Mouse (Mus musculus): Measurements from ENCODE around the gene Ext2. TPM values are rescaled to one million over a fixed set of nuclear protein-coding genes. Genes with fewer than 3 reads are reported as not detected.

Ext2 gene
- polyA plus RNA-seq, 1 experiment from 2014 or later: 47.0 TPM

DNA sequence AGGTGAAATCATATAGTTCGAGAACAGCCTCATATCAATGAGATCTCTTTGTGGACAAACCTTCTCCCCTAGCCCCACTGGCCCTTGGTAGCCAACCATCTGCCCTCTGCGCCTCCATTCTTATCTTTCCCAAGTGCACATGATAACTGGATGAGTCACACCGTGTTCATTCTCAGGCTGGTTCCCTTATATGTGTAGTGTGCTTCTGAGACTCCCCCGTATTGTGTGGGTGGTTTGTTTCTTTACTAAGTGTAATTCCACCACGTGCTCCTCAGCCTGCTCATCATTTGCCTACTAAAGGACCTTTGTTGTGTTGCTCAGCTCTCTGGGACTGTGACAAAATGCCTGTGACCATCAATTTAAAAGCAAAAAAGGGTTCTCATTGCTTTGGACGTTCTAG is 161.3 kb downstream of the Ext2 start:
- Histone ChIP-seq H3K27ac (no peak overlapping the region), H3K9me3 (replicated peaks) (no peaks in the 10 kb centered on the region), H3K9ac (no peak overlapping the region), H3K4me1 (0 out of 2 replicates have a peak, but pooled peaks cover under 1% of the 10 kb centered on the region), H3K36me3 (no peaks in the 10 kb centered on the region), H3K4me3 (no peak overlapping the region), H3K4me2 (no peak overlapping the region), H3K27me3 (replicated peaks) (peaks cover 13% of the 10 kb centered on the region; the same call in 1 of the 2 replicates)
- WGBS (ENCODE audit: insufficient replicate concordance): 52% methylated on average over 6 of the region's 6 CpGs
- no peak for ATAC-seq

GRCm38 (mm10) chr2:93659705-93660308 is 162.6 kb downstream of the Ext2 start:
- no peak overlapping the region for H3K9ac ChIP-seq
- no peaks in the 10 kb centered on the region for H3K36me3 ChIP-seq
- no peaks in the 10 kb centered on the region for H3K9me3 ChIP-seq (replicated peaks)
- 55% methylated on average over 6 of the region's 6 CpGs for WGBS (ENCODE audit: insufficient replicate concordance)
- ATAC-seq: no peak
- peaks cover 22% of the 10 kb centered on the region for H3K27me3 ChIP-seq (replicated peaks)
- no peak overlapping the region for H3K4me2 ChIP-seq
- H3K27ac ChIP-seq: no peak overlapping the region
- H3K4me3 ChIP-seq: no peak overlapping the region
- no peaks in the 10 kb centered on the region for H3K4me1 ChIP-seq

DNA sequence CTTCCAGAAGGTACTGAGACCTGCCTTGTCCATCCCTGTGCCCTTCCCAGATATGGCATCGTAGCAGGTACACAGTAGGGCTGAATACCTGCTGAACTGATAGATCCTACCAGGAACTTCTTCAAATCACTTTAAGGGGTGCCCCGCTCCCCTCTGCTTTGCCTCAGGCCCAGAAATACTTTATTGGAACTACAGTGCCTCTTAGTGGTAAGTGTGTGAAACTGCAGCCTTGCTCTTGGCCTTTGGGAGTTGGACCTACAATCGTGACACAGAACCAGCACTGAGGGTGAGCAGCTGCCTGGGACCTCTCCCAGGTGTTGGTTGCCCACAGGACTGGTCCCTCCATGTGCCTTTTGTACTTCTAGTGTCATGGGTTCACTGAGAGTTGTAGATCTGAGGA is 163.4 kb downstream of the Ext2 start:
- no peak for ATAC-seq
- Histone ChIP-seq H3K4me1 (no peaks in the 10 kb centered on the region), H3K27ac (no peak overlapping the region), H3K36me3 (no peaks in the 10 kb centered on the region), H3K27me3 (replicated peaks) (peaks cover 28% of the 10 kb centered on the region), H3K9ac (no peak overlapping the region), H3K4me2 (no peak overlapping the region), H3K4me3 (no peak overlapping the region), H3K9me3 (replicated peaks) (no peaks in the 10 kb centered on the region)
- 27% methylated on average over 3 of the region's 3 CpGs for WGBS (ENCODE audit: insufficient replicate concordance)

DNA sequence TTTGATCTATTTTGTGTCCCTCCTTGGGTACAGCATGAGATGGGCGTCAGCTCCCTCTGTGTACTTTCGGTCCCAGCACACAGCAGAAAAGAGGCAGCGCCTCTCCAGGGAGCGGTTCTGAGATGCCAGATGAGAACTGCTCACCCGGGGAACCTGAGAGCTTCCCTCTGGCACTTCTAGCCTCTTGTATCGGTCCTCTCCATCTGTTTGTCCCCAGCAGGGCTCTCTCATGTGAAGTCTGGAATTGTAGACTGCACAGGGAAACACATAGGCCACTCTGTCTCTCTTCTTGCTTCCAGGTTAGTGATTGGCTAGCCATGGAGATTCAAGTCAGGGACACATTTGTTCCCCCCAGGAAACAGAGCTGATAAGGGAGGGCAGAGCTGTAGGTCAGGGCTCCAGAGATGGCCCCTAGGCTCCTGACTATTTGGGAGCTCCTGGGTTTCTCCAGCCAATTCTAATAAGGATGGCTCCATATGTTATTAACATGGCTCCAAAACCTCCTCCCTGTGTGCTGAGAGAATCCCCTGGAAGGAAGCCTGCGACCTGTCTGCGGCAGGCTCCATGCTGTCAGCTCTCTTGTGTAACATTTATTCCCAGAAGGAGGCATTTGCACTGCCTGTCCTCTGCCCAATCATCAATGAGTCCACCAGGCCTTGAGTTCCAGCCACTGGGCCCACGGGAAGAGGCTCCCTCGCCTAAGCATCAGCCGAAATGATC is 167.9 kb downstream of the Ext2 start:
- Histone ChIP-seq H3K4me3 (no peak overlapping the region), H3K27me3 (replicated peaks) (peaks cover 61% of the 10 kb centered on the region), H3K9me3 (replicated peaks) (no peaks in the 10 kb centered on the region), H3K9ac (no peak overlapping the region), H3K27ac (no peak overlapping the region), H3K36me3 (no peaks in the 10 kb centered on the region), H3K4me1 (no peaks in the 10 kb centered on the region), H3K4me2 (no peak overlapping the region)
- no peak for ATAC-seq
- 49% methylated on average over 11 of the region's 11 CpGs for WGBS (ENCODE audit: insufficient replicate concordance)

DNA sequence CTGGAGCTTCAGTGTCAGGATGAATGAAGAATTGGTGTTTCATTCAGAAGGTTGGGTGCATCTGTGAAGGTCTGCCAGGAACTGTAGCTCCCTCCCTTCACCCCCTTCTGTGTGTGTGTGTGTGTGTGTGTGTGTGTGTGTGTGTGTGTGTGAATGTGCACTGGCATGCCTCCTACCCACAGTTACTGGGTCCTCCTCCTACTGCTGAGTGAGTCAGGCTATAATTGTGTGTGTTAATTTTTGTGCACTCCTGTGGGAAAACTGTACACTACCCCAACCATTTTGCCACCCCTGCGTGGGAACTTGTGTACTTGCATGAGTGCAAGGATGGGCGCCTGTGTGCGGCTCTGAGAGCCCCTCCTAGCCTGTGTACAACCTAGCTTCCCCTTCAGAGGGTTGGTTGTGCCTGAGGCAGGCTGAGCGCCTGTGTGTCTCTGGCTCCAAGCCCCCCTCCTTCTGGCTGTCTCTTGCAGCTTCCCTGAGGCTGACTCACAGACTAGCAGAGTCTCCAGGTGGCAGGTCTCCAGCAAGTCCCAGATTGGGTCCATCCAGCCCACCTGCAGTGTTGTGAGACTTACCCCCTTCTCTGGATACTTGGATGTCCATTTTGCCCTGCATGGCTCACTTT is 173.0 kb downstream of the Ext2 start:
- 22% methylated on average over 4 of the region's 4 CpGs for WGBS (ENCODE audit: insufficient replicate concordance)
- no peaks in the 10 kb centered on the region for H3K36me3 ChIP-seq
- H3K9ac ChIP-seq: no peak overlapping the region
- H3K27me3 ChIP-seq (replicated peaks): peaks cover 91% of the 10 kb centered on the region
- H3K27ac ChIP-seq: no peak overlapping the region
- H3K4me1 ChIP-seq: no peaks in the 10 kb centered on the region
- no peak for ATAC-seq
- no peak overlapping the region for H3K4me2 ChIP-seq
- no peaks in the 10 kb centered on the region for H3K9me3 ChIP-seq (replicated peaks)
- H3K4me3 ChIP-seq: no peak overlapping the region

- H3K4me2 ChIP-seq: no peak overlapping the region
- 3% methylated on average over 20 of the region's 20 CpGs for WGBS (ENCODE audit: insufficient replicate concordance)
- no peak overlapping the region for H3K27ac ChIP-seq
Measured at GRCm38 (mm10) chr2:93647924-93648575, 174.3 kb downstream of the Ext2 start.

GRCm38 (mm10) chr2:93647051-93647923 is 175.1 kb downstream of the Ext2 start:
- Histone ChIP-seq H3K36me3 (no peaks in the 10 kb centered on the region), H3K27me3 (replicated peaks) (peaks cover 100% of the 10 kb centered on the region), H3K4me1 (peaks cover 8% of the 10 kb centered on the region), H3K9me3 (replicated peaks) (no peaks in the 10 kb centered on the region), H3K4me2 (peak overlapping the region; percentile 0; the same call in 1 of the 2 replicates), H3K4me3 (no peak overlapping the region), H3K27ac (no peak overlapping the region), H3K9ac (no peak overlapping the region)
- under 1% methylated on average over 44 of the region's 44 CpGs for WGBS (ENCODE audit: insufficient replicate concordance)
- ATAC-seq: no peak

More at GRCm38 (mm10) chr2:93647924-93648575, 174.3 kb downstream of the Ext2 start:
- Histone ChIP-seq H3K27me3 (replicated peaks) (peaks cover 99% of the 10 kb centered on the region), H3K36me3 (no peaks in the 10 kb centered on the region), H3K9ac (no peak overlapping the region), H3K9me3 (replicated peaks) (no peaks in the 10 kb centered on the region), H3K4me1 (peaks cover under 1% of the 10 kb centered on the region; the same call in 1 of the 2 replicates), H3K4me3 (no peak overlapping the region)
- no peak for ATAC-seq

DNA sequence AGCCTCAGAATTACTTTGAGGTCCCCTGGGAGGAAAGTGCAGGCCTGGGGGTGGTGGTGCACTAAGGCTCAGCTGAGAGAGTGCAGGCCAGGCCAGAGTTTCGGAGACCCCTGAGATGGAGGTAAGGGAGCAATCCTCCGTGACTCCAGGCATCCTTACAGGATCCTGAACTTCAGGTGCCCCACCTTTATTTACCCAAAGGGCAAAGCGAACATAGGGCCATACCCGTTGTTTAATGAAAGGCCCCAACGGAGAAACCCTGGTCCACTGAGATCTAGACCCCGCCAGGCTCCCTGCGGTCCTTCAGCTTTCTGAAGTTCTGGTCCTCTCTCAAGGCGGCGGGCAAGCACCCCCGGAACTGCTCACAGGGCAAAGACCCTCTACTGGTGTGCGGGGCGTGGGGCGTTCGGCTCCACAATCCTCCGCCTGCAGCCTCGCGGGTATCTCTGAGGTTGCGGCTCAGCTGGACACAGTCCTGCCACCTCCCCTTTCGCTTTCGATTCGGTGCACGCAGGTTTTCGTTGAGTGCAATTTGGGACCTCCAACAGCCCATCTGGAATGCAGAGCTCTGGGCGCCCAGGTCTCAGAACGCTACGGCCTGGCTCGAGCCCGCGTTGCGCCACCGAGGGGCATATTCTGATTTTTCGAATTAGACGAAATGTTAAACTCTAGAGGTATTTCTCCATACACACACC is 176.6 kb downstream of the Ext2 start:
- H3K9ac ChIP-seq: no peak overlapping the region
- H3K4me2 ChIP-seq: peak overlapping the region; percentile 51
- H3K9me3 ChIP-seq (replicated peaks): no peaks in the 10 kb centered on the region
- peak overlapping the region; percentile 39 for H3K4me3 ChIP-seq
- H3K4me1 ChIP-seq: peaks cover 9% of the 10 kb centered on the region
- 3% methylated on average over 33 of the region's 33 CpGs for WGBS (ENCODE audit: insufficient replicate concordance)
- H3K27me3 ChIP-seq (replicated peaks): peaks cover 100% of the 10 kb centered on the region
- no peak overlapping the region for H3K27ac ChIP-seq
- no peak for ATAC-seq
- H3K36me3 ChIP-seq: no peaks in the 10 kb centered on the region

- Histone ChIP-seq H3K4me3 (no peak overlapping the region), H3K36me3 (no peaks in the 10 kb centered on the region), H3K9ac (no peak overlapping the region), H3K9me3 (replicated peaks) (no peaks in the 10 kb centered on the region), H3K4me1 (peaks cover 9% of the 10 kb centered on the region), H3K27ac (no peak overlapping the region), H3K4me2 (no peak overlapping the region), H3K27me3 (replicated peaks) (peaks cover 100% of the 10 kb centered on the region)
- WGBS (ENCODE audit: insufficient replicate concordance): 13% methylated on average over 10 of the region's 10 CpGs
- ATAC-seq: no peak
Measured at GRCm38 (mm10) chr2:93645197-93645596, 177.2 kb downstream of the Ext2 start.

GRCm38 (mm10) chr2:93644731-93645130 is 177.6 kb downstream of the Ext2 start:
- H3K9me3 ChIP-seq (replicated peaks): no peaks in the 10 kb centered on the region
- peaks cover 100% of the 10 kb centered on the region for H3K27me3 ChIP-seq (replicated peaks)
- no peak overlapping the region for H3K4me3 ChIP-seq
- peaks cover 9% of the 10 kb centered on the region for H3K4me1 ChIP-seq
- H3K27ac ChIP-seq: no peak overlapping the region
- no peak for ATAC-seq
- H3K9ac ChIP-seq: no peak overlapping the region
- H3K4me2 ChIP-seq: no peak overlapping the region
- H3K36me3 ChIP-seq: no peaks in the 10 kb centered on the region
- whole genome bisulfite sequencing (ENCODE audit: insufficient replicate concordance): 13% methylated on average over 6 of the region's 6 CpGs

- Histone ChIP-seq H3K27ac (no peak overlapping the region), H3K4me2 (no peak overlapping the region), H3K9ac (no peak overlapping the region), H3K27me3 (replicated peaks) (peaks cover 100% of the 10 kb centered on the region), H3K9me3 (replicated peaks) (no peaks in the 10 kb centered on the region), H3K36me3 (no peaks in the 10 kb centered on the region), H3K4me1 (peaks cover 9% of the 10 kb centered on the region), H3K4me3 (no peak overlapping the region)
- 33% methylated on average over 4 of the region's 4 CpGs for WGBS (ENCODE audit: insufficient replicate concordance)
- no peak for ATAC-seq
Measured at GRCm38 (mm10) chr2:93644234-93644633, 178.1 kb downstream of the Ext2 start.

All from liver, embryonic 12.5 days (tissue).